Mouse (Mus musculus): Measurements from ENCODE around the gene Ptpn4. TPM values are rescaled to one million over a fixed set of nuclear protein-coding genes. Genes with fewer than 3 reads are reported as not detected.

Gene Ptpn4
- polyA plus RNA-seq, 1 experiment from 2014 or later = 15.0 TPM

DNA sequence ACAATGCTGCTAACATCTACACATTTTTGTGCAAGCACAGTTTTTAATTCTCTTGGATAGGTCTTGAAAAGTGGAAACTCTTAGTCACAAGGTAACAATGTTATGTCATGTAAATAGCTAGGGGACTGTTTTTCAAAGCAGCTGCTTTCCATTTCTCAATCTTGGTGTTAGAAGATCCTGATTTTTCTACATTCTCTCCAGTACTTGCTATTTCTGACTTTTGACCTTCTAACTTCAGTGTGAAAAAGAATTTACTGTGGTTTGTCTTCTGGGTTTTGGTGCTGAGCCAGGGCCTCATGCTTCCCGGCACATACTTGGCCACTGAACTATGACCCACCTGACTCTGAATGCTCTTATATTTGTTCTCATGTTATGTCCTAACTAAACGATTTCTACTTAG, 197.4 kb downstream of the Ptpn4 start:
- Histone ChIP-seq H3K27ac (ENCODE audit: low read length) (no peak overlapping the region), H3K27me3 (replicated peaks; ENCODE audit: control insufficient read depth, insufficient read depth, low read length) (no peaks in the 10 kb centered on the region), H3K9me3 (ENCODE audit: control insufficient read depth, low read length) (no peaks in the 10 kb centered on the region), H3K4me2 (ENCODE audit: low read length) (no peak overlapping the region), H3K4me1 (replicated peaks; ENCODE audit: control insufficient read depth, insufficient read depth, low read length) (no peaks in the 10 kb centered on the region), H3K36me3 (ENCODE audit: control insufficient read depth, insufficient read depth) (no peaks in the 10 kb centered on the region), H3K9ac (replicated peaks; ENCODE audit: low read depth, low read length) (no peak overlapping the region), H3K4me3 (replicated peaks; ENCODE audit: low read length) (no peak overlapping the region)
- ATAC-seq = no peak
- 86% methylated on average over 2 of the region's 2 CpGs for WGBS

DNA sequence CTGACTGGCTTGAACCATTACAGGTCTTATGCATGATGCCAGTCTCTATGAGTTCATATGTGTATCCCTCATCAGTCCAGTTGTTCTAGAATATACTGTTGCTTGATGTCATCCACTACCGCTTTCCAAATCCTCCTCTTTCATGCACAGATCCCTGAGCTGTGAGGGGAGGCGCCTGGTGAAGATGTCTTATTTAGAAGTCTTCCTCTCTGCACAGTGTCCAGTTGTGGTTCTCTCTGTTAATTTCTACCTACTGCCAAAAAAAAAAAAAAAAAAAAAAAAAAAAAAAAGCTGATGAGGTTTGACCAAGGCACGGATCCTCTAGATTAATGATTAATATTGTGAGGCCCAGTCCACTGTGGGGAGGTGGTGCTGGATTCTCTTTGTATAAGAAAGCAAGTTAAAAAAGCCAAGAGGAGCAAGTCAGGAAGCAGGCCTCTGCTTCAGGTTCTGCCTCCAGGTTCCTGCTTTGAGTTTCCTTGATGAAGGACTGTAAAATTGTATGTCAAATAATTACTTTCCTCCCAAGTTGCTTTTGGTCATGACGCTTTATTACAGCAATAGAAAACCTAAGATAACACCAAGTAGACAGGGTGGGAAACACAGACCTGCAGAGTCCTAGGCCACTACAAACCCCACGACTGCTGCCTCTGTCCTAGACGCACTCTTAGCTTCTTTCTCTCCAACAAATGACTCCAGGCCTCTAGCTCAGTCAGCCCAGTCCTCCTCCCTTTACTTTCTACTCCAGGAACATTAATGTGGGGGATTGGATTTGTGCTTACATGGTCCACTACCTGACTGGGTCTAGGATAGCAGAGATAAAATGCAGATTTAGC, 200.0 kb downstream of the Ptpn4 start:
- no peaks in the 10 kb centered on the region for H3K36me3 ChIP-seq (ENCODE audit: control insufficient read depth, insufficient read depth)
- H3K4me2 ChIP-seq (ENCODE audit: low read length) = no peak overlapping the region
- H3K4me3 ChIP-seq (replicated peaks; ENCODE audit: low read length) = no peak overlapping the region
- no peak overlapping the region for H3K27ac ChIP-seq (ENCODE audit: low read length)
- no peak overlapping the region for H3K9ac ChIP-seq (replicated peaks; ENCODE audit: low read depth, low read length)
- H3K4me1 ChIP-seq (replicated peaks; ENCODE audit: control insufficient read depth, insufficient read depth, low read length) = no peaks in the 10 kb centered on the region
- no peaks in the 10 kb centered on the region for H3K27me3 ChIP-seq (replicated peaks; ENCODE audit: control insufficient read depth, insufficient read depth, low read length)
- no peaks in the 10 kb centered on the region for H3K9me3 ChIP-seq (ENCODE audit: control insufficient read depth, low read length)
- WGBS = 95% methylated on average over 6 of the region's 6 CpGs
- no peak for ATAC-seq

DNA sequence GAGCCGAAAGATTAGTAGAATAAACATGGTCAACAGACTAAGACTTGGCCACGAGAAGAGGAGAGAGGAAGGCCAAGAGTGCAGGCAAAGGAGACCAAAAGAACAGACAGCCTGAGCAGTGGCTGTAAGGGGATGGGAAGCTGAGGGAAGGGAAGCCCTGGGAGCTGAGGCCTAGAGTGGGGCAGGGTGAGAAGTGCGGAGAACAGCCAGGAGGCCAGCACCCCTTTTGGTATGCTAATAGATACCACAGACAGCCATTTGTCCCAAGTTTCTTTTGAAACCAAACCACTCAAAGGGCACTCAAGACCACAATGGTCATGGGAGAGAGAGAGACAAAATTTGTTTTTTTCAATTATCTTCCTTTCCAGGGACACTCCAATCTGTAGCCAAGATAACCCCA, 202.7 kb downstream of the Ptpn4 start:
- no peaks in the 10 kb centered on the region for H3K27me3 ChIP-seq (replicated peaks; ENCODE audit: control insufficient read depth, insufficient read depth, low read length)
- H3K4me2 ChIP-seq (ENCODE audit: low read length) = no peak overlapping the region
- no peak for ATAC-seq
- H3K36me3 ChIP-seq (ENCODE audit: control insufficient read depth, insufficient read depth) = no peaks in the 10 kb centered on the region
- H3K4me3 ChIP-seq (replicated peaks; ENCODE audit: low read length) = no peak overlapping the region
- H3K9me3 ChIP-seq (ENCODE audit: control insufficient read depth, low read length) = no peaks in the 10 kb centered on the region
- no peak overlapping the region for H3K27ac ChIP-seq (ENCODE audit: low read length)
- H3K9ac ChIP-seq (replicated peaks; ENCODE audit: low read depth, low read length) = no peak overlapping the region
- H3K4me1 ChIP-seq (replicated peaks; ENCODE audit: control insufficient read depth, insufficient read depth, low read length) = no peaks in the 10 kb centered on the region
- 58% methylated on average over 3 of the region's 3 CpGs for WGBS

DNA sequence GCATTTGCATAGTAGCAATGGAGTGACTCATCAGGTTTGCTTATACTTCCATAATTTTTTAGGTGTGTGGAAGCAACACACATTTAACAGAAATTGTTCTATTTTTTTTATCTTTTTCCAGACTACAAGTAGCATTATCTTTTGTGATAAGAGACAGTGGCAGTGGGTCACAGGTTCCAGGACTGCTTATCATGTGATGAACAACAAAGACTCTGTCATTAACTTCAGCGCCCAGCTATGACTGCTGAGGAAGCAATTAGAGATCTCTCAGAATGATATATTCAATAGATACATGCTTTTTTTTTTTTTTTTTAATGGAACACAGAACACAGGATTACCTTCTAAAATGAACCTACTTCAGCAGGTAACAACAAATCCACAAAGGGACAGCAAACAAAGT, 207.0 kb downstream of the Ptpn4 start:
- no peak overlapping the region for H3K27ac ChIP-seq (ENCODE audit: low read length)
- no peaks in the 10 kb centered on the region for H3K36me3 ChIP-seq (ENCODE audit: control insufficient read depth, insufficient read depth)
- H3K4me2 ChIP-seq (ENCODE audit: low read length) = no peak overlapping the region
- ATAC-seq = no peak
- no peak overlapping the region for H3K4me3 ChIP-seq (replicated peaks; ENCODE audit: low read length)
- H3K9ac ChIP-seq (replicated peaks; ENCODE audit: low read depth, low read length) = no peak overlapping the region
- H3K4me1 ChIP-seq (replicated peaks; ENCODE audit: control insufficient read depth, insufficient read depth, low read length) = peaks cover 2% of the 10 kb centered on the region; the same call in 1 of the 2 replicates
- no peaks in the 10 kb centered on the region for H3K9me3 ChIP-seq (ENCODE audit: control insufficient read depth, low read length)
- no peaks in the 10 kb centered on the region for H3K27me3 ChIP-seq (replicated peaks; ENCODE audit: control insufficient read depth, insufficient read depth, low read length)
- WGBS = 83% methylated on average over 1 of the region's 1 CpGs

DNA sequence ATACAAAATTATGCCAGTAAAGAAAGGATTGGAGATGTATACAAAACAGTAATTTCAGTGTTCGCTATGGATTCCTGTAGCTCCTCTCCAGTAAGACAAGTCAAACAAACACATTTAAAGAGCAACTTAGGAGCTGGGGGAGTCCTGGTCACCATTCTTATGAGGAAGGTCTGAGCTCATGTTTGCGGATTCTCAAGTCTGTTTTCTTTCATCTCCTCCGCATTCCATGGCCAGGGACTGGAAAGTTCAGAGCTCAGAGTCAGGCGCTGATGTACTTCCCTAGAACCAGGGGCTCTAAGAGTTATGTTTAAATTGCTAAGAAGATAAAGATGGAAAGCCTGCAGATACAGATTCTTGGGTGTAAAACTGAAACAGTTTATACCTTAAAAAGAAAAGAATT, 210.6 kb downstream of the Ptpn4 start:
- Histone ChIP-seq H3K9ac (replicated peaks; ENCODE audit: low read depth, low read length) (no peak overlapping the region), H3K27ac (ENCODE audit: low read length) (no peak overlapping the region), H3K27me3 (replicated peaks; ENCODE audit: control insufficient read depth, insufficient read depth, low read length) (no peaks in the 10 kb centered on the region), H3K4me1 (replicated peaks; ENCODE audit: control insufficient read depth, insufficient read depth, low read length) (peaks cover 2% of the 10 kb centered on the region; the same call in 1 of the 2 replicates), H3K4me3 (replicated peaks; ENCODE audit: low read length) (no peak overlapping the region), H3K36me3 (ENCODE audit: control insufficient read depth, insufficient read depth) (no peaks in the 10 kb centered on the region), H3K9me3 (ENCODE audit: control insufficient read depth, low read length) (no peaks in the 10 kb centered on the region), H3K4me2 (ENCODE audit: low read length) (no peak overlapping the region)
- no peak for ATAC-seq
- WGBS = 91% methylated on average over 4 of the region's 4 CpGs

DNA sequence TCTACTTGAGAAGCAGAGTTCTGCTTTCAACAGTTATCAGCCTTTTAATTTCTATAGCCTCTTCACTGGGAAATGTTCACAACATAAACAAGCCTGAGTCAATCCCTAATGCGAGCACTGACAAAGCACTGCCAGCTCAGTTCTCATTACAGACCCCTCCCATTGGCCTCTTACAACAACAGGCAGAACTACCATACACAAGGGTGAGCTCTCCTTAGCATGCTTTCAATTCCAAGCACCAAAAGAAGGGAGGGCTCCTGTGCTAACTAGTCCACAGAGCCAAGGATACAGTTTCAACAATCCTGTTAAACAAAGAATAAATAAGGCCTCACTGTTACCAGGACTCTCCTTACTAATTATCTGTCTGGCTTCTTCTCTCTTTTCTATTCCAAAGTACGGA, 213.0 kb downstream of the Ptpn4 start:
- Histone ChIP-seq H3K36me3 (ENCODE audit: control insufficient read depth, insufficient read depth) (no peaks in the 10 kb centered on the region), H3K4me1 (replicated peaks; ENCODE audit: control insufficient read depth, insufficient read depth, low read length) (peaks cover 2% of the 10 kb centered on the region; the same call in 1 of the 2 replicates), H3K4me2 (ENCODE audit: low read length) (no peak overlapping the region), H3K27ac (ENCODE audit: low read length) (no peak overlapping the region), H3K9me3 (ENCODE audit: control insufficient read depth, low read length) (no peaks in the 10 kb centered on the region), H3K4me3 (replicated peaks; ENCODE audit: low read length) (no peak overlapping the region), H3K27me3 (replicated peaks; ENCODE audit: control insufficient read depth, insufficient read depth, low read length) (no peaks in the 10 kb centered on the region), H3K9ac (replicated peaks; ENCODE audit: low read depth, low read length) (no peak overlapping the region)
- WGBS = 9% methylated on average over 2 of the region's 2 CpGs
- no peak for ATAC-seq

DNA sequence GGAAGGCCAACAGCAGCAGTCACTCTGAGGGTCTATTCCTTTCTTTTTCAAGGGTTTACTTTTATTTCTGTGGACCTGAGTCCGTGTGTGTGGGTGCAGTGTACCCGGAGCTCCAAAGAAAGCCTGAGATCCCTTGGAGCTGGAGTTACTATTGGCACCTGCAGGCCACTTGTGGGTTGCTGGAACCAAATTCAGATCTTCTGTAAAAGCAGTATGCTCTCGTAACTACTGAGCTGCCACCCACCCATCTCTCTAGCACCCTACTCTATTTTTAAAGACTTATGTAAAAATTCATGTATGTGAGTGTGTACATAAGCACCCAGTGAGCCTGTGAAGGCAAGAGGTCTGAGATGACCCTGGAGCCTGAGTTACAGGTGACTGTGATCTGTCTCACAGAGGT, 232.0 kb downstream of the Ptpn4 start:
- no peak overlapping the region for H3K4me3 ChIP-seq (replicated peaks; ENCODE audit: low read length)
- no peak for ATAC-seq
- no peaks in the 10 kb centered on the region for H3K27me3 ChIP-seq (replicated peaks; ENCODE audit: control insufficient read depth, insufficient read depth, low read length)
- no peaks in the 10 kb centered on the region for H3K9me3 ChIP-seq (ENCODE audit: control insufficient read depth, low read length)
- H3K4me2 ChIP-seq (ENCODE audit: low read length) = no peak overlapping the region
- H3K36me3 ChIP-seq (ENCODE audit: control insufficient read depth, insufficient read depth) = no peaks in the 10 kb centered on the region
- H3K27ac ChIP-seq (ENCODE audit: low read length) = no peak overlapping the region
- no peaks in the 10 kb centered on the region for H3K4me1 ChIP-seq (replicated peaks; ENCODE audit: control insufficient read depth, insufficient read depth, low read length)
- 94% methylated on average over 3 of the region's 3 CpGs for WGBS
- H3K9ac ChIP-seq (replicated peaks; ENCODE audit: low read depth, low read length) = no peak overlapping the region

Other genes starting within 250 kb of the Ptpn4 start
- 20.1 and 20.7 TPM in 2 replicates for gene Epb41l5, start 188.6 kb downstream of the Ptpn4 start, polyA plus RNA-seq (2015; fragmentation: Nextera tagmentation; extraction: Ambion mirVana)
- gene Tmem177, start 75.6 kb upstream of the Ptpn4 start, polyA plus RNA-seq (2015; fragmentation: Nextera tagmentation; extraction: Ambion mirVana) = 13.4 and 14.3 TPM in 2 replicates
- gene Cfap221, start 159.6 kb upstream of the Ptpn4 start, polyA plus RNA-seq (2015; fragmentation: Nextera tagmentation; extraction: Ambion mirVana) = 0.25 and 0.60 TPM in 2 replicates
- gene Sctr, start 169.3 kb upstream of the Ptpn4 start, polyA plus RNA-seq (2015; fragmentation: Nextera tagmentation; extraction: Ambion mirVana) = 0.51 and 0.52 TPM in 2 replicates
- 5.6 and 6.4 TPM in 2 replicates for gene Tmem37, start 236.5 kb upstream of the Ptpn4 start, polyA plus RNA-seq (2015; fragmentation: Nextera tagmentation; extraction: Ambion mirVana)